Mouse (Mus musculus) hindbrain, embryonic 15.5 days (tissue): ENCODE results near the gene Neu2. TPM values are rescaled to one million over a fixed set of nuclear protein-coding genes. Genes with fewer than 3 reads are reported as not detected.
A peak's percentile ranks its signal among the peaks of the same experiment; 100 is the strongest.

Experiments
- ATAC-seq: fragments of 200-750 bp; cut with Nextera tagmentation; 2 replicates; pipeline ENCODE4 v1.8.0; 2017; ENCODE audit warnings: low read depth, moderate number of reproducible peaks, moderate TSS enrichment; ENCODE audit not compliant: low FRiP score
- H3K27ac ChIP-seq: fragments of 300-500 bp; sonication (generic); replicated peaks from 2 replicates; pipeline ENCODE4 v1.5.1; 2015; ENCODE audit warnings: mild to moderate bottlenecking, inconsistent platforms
- H3K27me3 ChIP-seq: fragments of 300-500 bp; sonication (generic); 2 replicates; pipeline ENCODE4 v1.6.1; 2015; ENCODE audit warnings: control low read depth, inconsistent platforms
- H3K36me3 ChIP-seq: fragments of 300-500 bp; sonication (generic); 2 replicates; pipeline ENCODE4 v1.6.1; 2015; ENCODE audit warnings: control low read depth, inconsistent platforms
- H3K4me1 ChIP-seq: fragments of 300-500 bp; sonication (generic); replicated peaks from 2 replicates; pipeline ENCODE4 v1.6.1; 2015; ENCODE audit warnings: control low read depth, inconsistent platforms
- H3K4me2 ChIP-seq: fragments of 300-500 bp; sonication (generic); 2 replicates; pipeline ENCODE4 v1.6.1; 2015; ENCODE audit warnings: moderate library complexity, mild to moderate bottlenecking, inconsistent platforms
- H3K4me3 ChIP-seq: fragments of 300-500 bp; sonication (generic); 2 replicates; pipeline ENCODE4 v1.5.1; 2015; ENCODE audit warnings: mild to moderate bottlenecking, inconsistent platforms
- H3K9ac ChIP-seq: fragments of 300-500 bp; sonication (generic); 2 replicates; pipeline ENCODE4 v1.6.1; 2015; ENCODE audit warnings: inconsistent platforms
- H3K9me3 ChIP-seq: fragments of 300-500 bp; sonication (generic); 2 replicates; pipeline ENCODE4 v1.6.1; 2016; ENCODE audit warnings: control low read depth, inconsistent platforms
- WGBS: fragments of 180-500 bp; shearing (Covaris S2); methylation state at CpG from one replicate; pipeline ENCODE4 v1.1.7; 2015; 5-methylcytosine and 5-hydroxymethylcytosine counted together
- polyA plus RNA-seq: library from polyadenylated mRNA; unstranded; fragments of >200 nt; fragmentation: Nextera tagmentation; extraction: Ambion mirVana; gene quantifications from 2 replicates; pipeline ENCODE4 v1.2.1, GENCODE M21; 2015

Neu2 gene
- polyA plus RNA-seq, 1 experiment from 2014 or later, result 0.73 TPM

- no peaks in the 10 kb centered on the region for H3K36me3 ChIP-seq
- no peak for ATAC-seq
- no peak overlapping the region for H3K9ac ChIP-seq
- H3K9me3 ChIP-seq, result no peaks in the 10 kb centered on the region
- no peak overlapping the region for H3K4me3 ChIP-seq
- H3K27me3 ChIP-seq, result no peaks in the 10 kb centered on the region
- H3K27ac ChIP-seq, result no peak overlapping the region
- H3K4me2 ChIP-seq, result no peak overlapping the region
- WGBS, result 96% methylated on average over 3 of the region's 3 CpGs
- no peaks in the 10 kb centered on the region for H3K4me1 ChIP-seq
Observed at GRCm38 (mm10) chr1:87551008-87551407, 41.3 kb downstream of the Neu2 start.

- no peak overlapping the region for H3K4me2 ChIP-seq
- H3K9me3 ChIP-seq, result no peaks in the 10 kb centered on the region
- no peak overlapping the region for H3K4me3 ChIP-seq
- H3K36me3 ChIP-seq, result no peaks in the 10 kb centered on the region
- ATAC-seq, result no peak
- no peak overlapping the region for H3K27ac ChIP-seq
- H3K4me1 ChIP-seq, result no peaks in the 10 kb centered on the region
- WGBS, result 87% methylated on average over 1 of the region's 1 CpGs
- H3K9ac ChIP-seq, result no peak overlapping the region
- no peaks in the 10 kb centered on the region for H3K27me3 ChIP-seq
Observed at GRCm38 (mm10) chr1:87553586-87553985, 43.9 kb downstream of the Neu2 start.

GRCm38 (mm10) chr1:87562967-87563366 is 53.3 kb downstream of the Neu2 start:
- H3K36me3 ChIP-seq, result no peaks in the 10 kb centered on the region
- no peaks in the 10 kb centered on the region for H3K27me3 ChIP-seq
- no peak overlapping the region for H3K27ac ChIP-seq
- WGBS, result 43% methylated on average over 3 of the region's 3 CpGs
- H3K4me1 ChIP-seq, result 0 out of 2 replicates have a peak, but pooled peaks cover 3% of the 10 kb centered on the region
- no peak overlapping the region for H3K4me2 ChIP-seq
- no peak overlapping the region for H3K4me3 ChIP-seq
- peak; percentile 79; the same call in 1 of the 2 replicates for ATAC-seq
- H3K9me3 ChIP-seq, result no peaks in the 10 kb centered on the region
- no peak overlapping the region for H3K9ac ChIP-seq

- Histone ChIP-seq H3K27ac (no peak overlapping the region), H3K4me1 (0 out of 2 replicates have a peak, but pooled peaks cover 3% of the 10 kb centered on the region), H3K4me2 (no peak overlapping the region), H3K4me3 (no peak overlapping the region), H3K9me3 (no peaks in the 10 kb centered on the region), H3K36me3 (no peaks in the 10 kb centered on the region), H3K9ac (no peak overlapping the region), H3K27me3 (no peaks in the 10 kb centered on the region)
- ATAC-seq, result no peak
- WGBS, result 87% methylated on average over 8 of the region's 8 CpGs
Observed at GRCm38 (mm10) chr1:87565760-87566159, 56.1 kb downstream of the Neu2 start.

GRCm38 (mm10) chr1:87568398-87568797 is 58.7 kb downstream of the Neu2 start:
- no peak overlapping the region for H3K27ac ChIP-seq
- no peak overlapping the region for H3K9ac ChIP-seq
- no peak overlapping the region for H3K4me2 ChIP-seq
- H3K4me3 ChIP-seq, result no peak overlapping the region
- H3K9me3 ChIP-seq, result no peaks in the 10 kb centered on the region
- H3K36me3 ChIP-seq, result no peaks in the 10 kb centered on the region
- ATAC-seq, result no peak
- no peaks in the 10 kb centered on the region for H3K27me3 ChIP-seq
- no peaks in the 10 kb centered on the region for H3K4me1 ChIP-seq
- WGBS, result 45% methylated on average over 6 of the region's 6 CpGs

GRCm38 (mm10) chr1:87573261-87573660 is 63.6 kb downstream of the Neu2 start:
- no peak overlapping the region for H3K27ac ChIP-seq
- H3K4me1 ChIP-seq, result peaks cover 18% of the 10 kb centered on the region
- H3K27me3 ChIP-seq, result no peaks in the 10 kb centered on the region
- H3K9me3 ChIP-seq, result no peaks in the 10 kb centered on the region
- ATAC-seq, result no peak
- H3K36me3 ChIP-seq, result no peaks in the 10 kb centered on the region
- H3K4me2 ChIP-seq, result no peak overlapping the region
- H3K4me3 ChIP-seq, result no peak overlapping the region
- no peak overlapping the region for H3K9ac ChIP-seq
- 78% methylated on average over 5 of the region's 5 CpGs for WGBS

GRCm38 (mm10) chr1:87573800-87574215 is 64.1 kb downstream of the Neu2 start, which contains the start of gene Ngef:
Ngef (minus strand) TSS chr1:87573870.
- peaks cover 18% of the 10 kb centered on the region for H3K4me1 ChIP-seq
- ATAC-seq, result peak; percentile 39; the same call in 1 of the 2 replicates
- H3K27me3 ChIP-seq, result no peaks in the 10 kb centered on the region
- H3K4me3 ChIP-seq, result no peak within 1 kb of the TSS
- WGBS, result 75% methylated on average over 6 of the region's 6 CpGs
- no peak within 1 kb of the TSS for H3K9ac ChIP-seq
- H3K27ac ChIP-seq, result peak within 1 kb of the TSS; percentile 56; the same call in 1 of the 2 replicates
- no peak within 1 kb of the TSS for H3K4me2 ChIP-seq
- H3K36me3 ChIP-seq, result no peaks in the 10 kb centered on the region
- no peaks in the 10 kb centered on the region for H3K9me3 ChIP-seq

GRCm38 (mm10) chr1:87574353-87574752 is 64.7 kb downstream of the Neu2 start:
- H3K4me1 ChIP-seq, result peaks cover 18% of the 10 kb centered on the region
- peak; percentile 77 for ATAC-seq
- WGBS, result 19% methylated on average over 6 of the region's 6 CpGs
- H3K4me3 ChIP-seq, result no peak overlapping the region
- 0 out of 2 replicates have a peak overlapping the region, but pooled peaks have one; percentile 56 for H3K27ac ChIP-seq
- no peaks in the 10 kb centered on the region for H3K36me3 ChIP-seq
- no peak overlapping the region for H3K9ac ChIP-seq
- no peaks in the 10 kb centered on the region for H3K9me3 ChIP-seq
- no peaks in the 10 kb centered on the region for H3K27me3 ChIP-seq
- H3K4me2 ChIP-seq, result no peak overlapping the region

GRCm38 (mm10) chr1:87574785-87575184 is 65.1 kb downstream of the Neu2 start:
- 34% methylated on average over 7 of the region's 7 CpGs for WGBS
- Histone ChIP-seq H3K27me3 (no peaks in the 10 kb centered on the region), H3K36me3 (no peaks in the 10 kb centered on the region), H3K9me3 (no peaks in the 10 kb centered on the region), H3K4me2 (no peak overlapping the region), H3K4me3 (no peak overlapping the region), H3K9ac (no peak overlapping the region), H3K4me1 (peaks cover 18% of the 10 kb centered on the region), H3K27ac (peak overlapping the region; percentile 56)
- ATAC-seq, result peak; percentile 88

GRCm38 (mm10) chr1:87578965-87579364 is 69.3 kb downstream of the Neu2 start:
- no peak for ATAC-seq
- Histone ChIP-seq H3K4me1 (peaks cover 15% of the 10 kb centered on the region), H3K4me2 (no peak overlapping the region), H3K9me3 (no peaks in the 10 kb centered on the region), H3K9ac (no peak overlapping the region), H3K4me3 (no peak overlapping the region), H3K27ac (no peak overlapping the region), H3K27me3 (no peaks in the 10 kb centered on the region), H3K36me3 (no peaks in the 10 kb centered on the region)
- WGBS, result 82% methylated on average over 6 of the region's 6 CpGs

GRCm38 (mm10) chr1:87580824-87581223 is 71.1 kb downstream of the Neu2 start:
- ATAC-seq, result no peak
- no peaks in the 10 kb centered on the region for H3K4me1 ChIP-seq
- H3K9me3 ChIP-seq, result no peaks in the 10 kb centered on the region
- H3K27ac ChIP-seq, result no peak overlapping the region
- H3K4me3 ChIP-seq, result no peak overlapping the region
- H3K4me2 ChIP-seq, result no peak overlapping the region
- H3K9ac ChIP-seq, result no peak overlapping the region
- H3K36me3 ChIP-seq, result no peaks in the 10 kb centered on the region
- no peaks in the 10 kb centered on the region for H3K27me3 ChIP-seq
- 4% methylated on average over 3 of the region's 3 CpGs for WGBS

- no peak overlapping the region for H3K4me3 ChIP-seq
- H3K27me3 ChIP-seq, result no peaks in the 10 kb centered on the region
- ATAC-seq, result no peak
- H3K4me2 ChIP-seq, result no peak overlapping the region
- H3K9me3 ChIP-seq, result 0 out of 2 replicates have a peak, but pooled peaks cover 3% of the 10 kb centered on the region
- WGBS, result 92% methylated on average over 7 of the region's 7 CpGs
- H3K4me1 ChIP-seq, result no peaks in the 10 kb centered on the region
- H3K36me3 ChIP-seq, result no peaks in the 10 kb centered on the region
- no peak overlapping the region for H3K27ac ChIP-seq
- no peak overlapping the region for H3K9ac ChIP-seq
Observed at GRCm38 (mm10) chr1:87589162-87589561, 79.5 kb downstream of the Neu2 start.

GRCm38 (mm10) chr1:87589980-87590379 is 80.3 kb downstream of the Neu2 start:
- Histone ChIP-seq H3K4me1 (no peaks in the 10 kb centered on the region), H3K27me3 (no peaks in the 10 kb centered on the region), H3K9ac (no peak overlapping the region), H3K27ac (no peak overlapping the region), H3K9me3 (0 out of 2 replicates have a peak, but pooled peaks cover 3% of the 10 kb centered on the region), H3K4me3 (no peak overlapping the region), H3K4me2 (no peak overlapping the region), H3K36me3 (no peaks in the 10 kb centered on the region)
- WGBS, result 94% methylated on average over 8 of the region's 8 CpGs
- ATAC-seq, result no peak
